Comparison of ENCODE assay signal across 8 mouse cellular contexts in genomic region chr11:105362946-105363597, GRCm38 (mm10).
DNase-seq lines count a peak whose midpoint lies in the region; ATAC-seq and TF ChIP-seq lines count a peak whose summit lies in the region.

No protein-coding gene starts in this region.

- intact Hi-C loops in heart, postnatal 36 days (cut with DNase I) = loop anchor here (1.0 to 5.0 kb wide), 4 partner anchors 229 to 549 kb away; no protein-coding TSS in a partner anchor

- peak overlapping the region; percentile 69 for H3K4me2 ChIP-seq in forebrain, postnatal 0 days (ENCODE audit: low read depth)
- H3K4me2 ChIP-seq in neural tube, embryonic 15.5 days = peak overlapping the region; percentile 67

- DNase-seq in MEL (ENCODE audit: low read depth, low spot score) = peak; percentile 25
- DNase-seq in cerebellum, adult 2 months = peak; percentile 67 to 77
- peak; percentile 91 for DNase-seq in forebrain, postnatal 0 days
- DNase-seq in heart, postnatal 36 days = peak; percentile 90
- DNase-seq in layer of hippocampus, adult 8-10 months (ENCODE audit: low spot score in 2 of 2) = peak; percentile 55 to 85
- peak; percentile 86 for DNase-seq in lung, adult 2 months
- DNase-seq in thymus, adult 18-20 months = peak; percentile 50 to 59

- 2% methylated on average over 40 of the region's 40 CpGs for whole genome bisulfite sequencing in cerebellum, adult 2 months
- WGBS in forebrain, postnatal 0 days = under 1% methylated on average over 40 of the region's 40 CpGs
- 2% methylated on average over 40 of the region's 40 CpGs for WGBS in lung, adult 2 months
- WGBS in neural tube, embryonic 15.5 days = under 1% methylated on average over 40 of the region's 40 CpGs

- H3K27me3 ChIP-seq in MEL (ENCODE audit: control insufficient read depth in 1 of 2, insufficient read depth in 2 of 2, low read length in 2 of 2) = no peaks in the 10 kb centered on the region; a peak in 2 of 4 replicates
- no peaks in the 10 kb centered on the region for H3K27me3 ChIP-seq in cerebellum, adult 2 months (ENCODE audit: control insufficient read depth, insufficient read depth, low read length)
- no peaks in the 10 kb centered on the region for H3K27me3 ChIP-seq in forebrain, postnatal 0 days (ENCODE audit: insufficient read depth, low read length)
- H3K27me3 ChIP-seq in neural tube, embryonic 15.5 days (replicated peaks) = no peaks in the 10 kb centered on the region

- peak; percentile 47 to 86 (median 63); a peak in 5 of 6 replicates for TF ChIP-seq CTCF in MEL (IDR thresholded peaks at IDR 0.05 in 2 of 3, conservative IDR thresholded peaks at IDR 0.05 in 1 of 3; ENCODE audit: control insufficient read depth in 1 of 3, insufficient read depth in 1 of 3, low read depth in 2 of 3, low read length in 3 of 3, poor library complexity in 1 of 3, severe bottlenecking in 1 of 3)
- peak; percentile 50; the same call in 1 of the 2 replicates for TF ChIP-seq CTCF in cerebellum, adult 2 months (IDR thresholded peaks at IDR 0.05; ENCODE audit: borderline replicate concordance, insufficient read depth, low read depth, low read length)
- peak; percentile 88 for TF ChIP-seq CTCF in forebrain, postnatal 0 days (IDR thresholded peaks at IDR 0.05; ENCODE audit: low read depth)
- TF ChIP-seq CTCF in lung, adult 2 months (IDR thresholded peaks at IDR 0.05; ENCODE audit: insufficient read depth, low read length) = peak; percentile 16; the same call in 1 of the 2 replicates

- no peaks in the 10 kb centered on the region for H3K9me3 ChIP-seq in MEL (replicated peaks; ENCODE audit: insufficient read depth, low read length)
- H3K9me3 ChIP-seq in forebrain, postnatal 0 days (ENCODE audit: low read length) = no peaks in the 10 kb centered on the region
- H3K9me3 ChIP-seq in neural tube, embryonic 15.5 days (replicated peaks) = no peaks in the 10 kb centered on the region

- H3K27ac ChIP-seq in MEL (ENCODE audit: control insufficient read depth, low read depth, low read length) = no peak overlapping the region
- no peak overlapping the region for H3K27ac ChIP-seq in cerebellum, adult 2 months (ENCODE audit: insufficient read depth, low read length)
- H3K27ac ChIP-seq in forebrain, postnatal 0 days (ENCODE audit: low read depth, low read length) = peak overlapping the region; percentile 88
- H3K27ac ChIP-seq in neural tube, embryonic 15.5 days (replicated peaks) = peak overlapping the region; percentile 87

- no peak overlapping the region for H3K9ac ChIP-seq in MEL (ENCODE audit: control insufficient read depth, low read depth, low read length, poor library complexity, severe bottlenecking)
- H3K9ac ChIP-seq in forebrain, postnatal 0 days = peak overlapping the region; percentile 80
- peak overlapping the region; percentile 64 for H3K9ac ChIP-seq in neural tube, embryonic 15.5 days (replicated peaks)

- no peak for TF ChIP-seq EP300 in MEL (IDR thresholded peaks at IDR 0.05; ENCODE audit: low read depth in 1 of 2, low read length in 2 of 2)

- peaks cover 0 to 16% of the 10 kb centered on the region in 2 experiments; a peak in 2 of 4 replicates for H3K36me3 ChIP-seq in MEL (ENCODE audit: control insufficient read depth in 1 of 2, insufficient read depth in 2 of 2, low read length in 2 of 2)
- no peaks in the 10 kb centered on the region for H3K36me3 ChIP-seq in forebrain, postnatal 0 days (ENCODE audit: insufficient read depth)
- H3K36me3 ChIP-seq in neural tube, embryonic 15.5 days = no peaks in the 10 kb centered on the region

- no peak overlapping the region for H3K4me3 ChIP-seq in MEL (ENCODE audit: control insufficient read depth in 1 of 2, insufficient read depth in 1 of 2, low read depth in 2 of 2, low read length in 2 of 2)
- peak overlapping the region; percentile 47 for H3K4me3 ChIP-seq in cerebellum, adult 2 months (replicated peaks; ENCODE audit: insufficient read depth, low read depth, low read length)
- peak overlapping the region; percentile 58 for H3K4me3 ChIP-seq in forebrain, postnatal 0 days (ENCODE audit: low read depth, low read length)
- peak overlapping the region; percentile 64 for H3K4me3 ChIP-seq in lung, adult 2 months (replicated peaks; ENCODE audit: extremely low read depth, low read depth, low read length)
- H3K4me3 ChIP-seq in neural tube, embryonic 15.5 days (replicated peaks) = peak overlapping the region; percentile 51

- no peak for TF ChIP-seq POLR2A in MEL (IDR thresholded peaks at IDR 0.05; ENCODE audit: control insufficient read depth in 1 of 2, insufficient read depth in 1 of 2, low read depth in 1 of 2, low read length in 2 of 2, poor library complexity in 1 of 2)
- no peak for TF ChIP-seq POLR2A in cerebellum, adult 2 months (IDR thresholded peaks at IDR 0.05; ENCODE audit: borderline replicate concordance, insufficient read depth, low read length)
- TF ChIP-seq POLR2A in lung, adult 2 months (IDR thresholded peaks at IDR 0.05; ENCODE audit: borderline replicate concordance, extremely low read depth, low read depth, low read length) = no peak

- peak; percentile 91 for ATAC-seq in forebrain, postnatal 0 days
- peak; percentile 83 for ATAC-seq in neural tube, embryonic 15.5 days (ENCODE audit: low FRiP score)

- H3K4me1 ChIP-seq in MEL (ENCODE audit: control insufficient read depth in 1 of 2, insufficient read depth in 2 of 2, low read length in 2 of 2) = peaks cover 11 to 26% of the 10 kb centered on the region in 2 experiments
- H3K4me1 ChIP-seq in cerebellum, adult 2 months (ENCODE audit: control insufficient read depth, insufficient read depth, low read length) = peaks cover 9% of the 10 kb centered on the region
- H3K4me1 ChIP-seq in forebrain, postnatal 0 days (ENCODE audit: insufficient read depth) = peaks cover 18% of the 10 kb centered on the region
- peaks cover 2% of the 10 kb centered on the region for H3K4me1 ChIP-seq in lung, adult 2 months (ENCODE audit: control insufficient read depth, insufficient read depth, low read length)
- H3K4me1 ChIP-seq in neural tube, embryonic 15.5 days = peaks cover 37% of the 10 kb centered on the region

- peak; percentile 61 for TF ChIP-seq RAD21 in MEL (IDR thresholded peaks at IDR 0.05; ENCODE audit: low read depth, low read length)

- H3K79me2 ChIP-seq in MEL (ENCODE audit: control insufficient read depth, insufficient read depth, low read length, poor library complexity) = no peaks in the 10 kb centered on the region

TF ChIP-seq in MEL, 35 proteins besides CTCF, POLR2A, EP300 and RAD21:
- TF ChIP-seq ZC3H11A (IDR thresholded peaks at IDR 0.05; ENCODE audit: low read depth, low read length) = peak; percentile 41
- peak; percentile 61 for TF ChIP-seq SMC3 (IDR thresholded peaks at IDR 0.05; ENCODE audit: low read depth, low read length)
- no peak for TF ChIP-seq MYB (IDR thresholded peaks at IDR 0.05; ENCODE audit: low read depth, low read length)

Comparison
In these comparisons a context has a peak if more than half of its experiments do, and no peak if none do; other contexts are left out.
1. DNase-seq: peak in every context shown above with its lines; median percentile 91 in forebrain, postnatal 0 days; 90 in heart, postnatal 36 days; 86 in lung, adult 2 months; 72 in cerebellum, adult 2 months; 70 in layer of hippocampus, adult 8-10 months; 54 in thymus, adult 18-20 months; 25 in MEL.
2. H3K27ac ChIP-seq: peak in forebrain, postnatal 0 days (single experiment) and neural tube, embryonic 15.5 days (single experiment); none in MEL (single experiment) and cerebellum, adult 2 months (single experiment).
3. H3K4me3 ChIP-seq: peak in cerebellum, adult 2 months (single experiment), forebrain, postnatal 0 days (single experiment), lung, adult 2 months (single experiment) and neural tube, embryonic 15.5 days (single experiment); none in MEL (0 of 2).
4. CTCF ChIP-seq: peak in every context shown above with its lines; median percentile 88 in forebrain, postnatal 0 days; 63 in MEL; 50 in cerebellum, adult 2 months; 16 in lung, adult 2 months.